In genomic region chr17:56072243-56072642, GRCm38 (mm10) we compare ENCODE assay signal across 20 mouse cellular contexts. TPM values are rescaled to one million over a fixed set of nuclear protein-coding genes. Genes with fewer than 3 reads are reported as not detected.
DNase-seq lines count a peak whose midpoint lies in the region; ATAC-seq lines count a peak whose summit lies in the region.
"Had no signal": no experiment of that assay in that cellular context is flagged by ENCODE, and none has a peak within 500 bp of the region (broad histone marks: within the 10 kb centered on the region; RNA-seq: fewer than 3 reads in every experiment).

No protein-coding gene starts in this region.

- H3K4me1 ChIP-seq in embryonic facial prominence, embryonic 13.5 days = peaks cover 25% of the 10 kb centered on the region
- H3K4me1 ChIP-seq in embryonic facial prominence, embryonic 10.5 days = peaks cover 31% of the 10 kb centered on the region
- peaks cover 12% of the 10 kb centered on the region for H3K4me1 ChIP-seq in midbrain, embryonic 11.5 days (ENCODE audit: control insufficient read depth, insufficient read depth, low read length)
- H3K4me1 ChIP-seq in midbrain, embryonic 15.5 days = peaks cover 19% of the 10 kb centered on the region

- no peak overlapping the region for H3K4me3 ChIP-seq in embryonic facial prominence, embryonic 13.5 days
- H3K4me3 ChIP-seq in embryonic facial prominence, embryonic 10.5 days = no peak overlapping the region
- H3K4me3 ChIP-seq in midbrain, embryonic 11.5 days (ENCODE audit: low read depth, low read length) = no peak overlapping the region
- no peak overlapping the region for H3K4me3 ChIP-seq in midbrain, embryonic 15.5 days
- H3K4me3 ChIP-seq: embryonic facial prominence, embryonic 12.5 days; embryonic facial prominence, embryonic 15.5 days; erythroblast, embryonic 14.5 days; forebrain, embryonic 10.5 days; forebrain, embryonic 12.5 days had no signal

- 88% methylated on average over 5 of the region's 5 CpGs for WGBS in embryonic facial prominence, embryonic 13.5 days
- WGBS in embryonic facial prominence, embryonic 10.5 days = 89% methylated on average over 5 of the region's 5 CpGs
- WGBS in midbrain, embryonic 11.5 days = 92% methylated on average over 5 of the region's 5 CpGs
- whole genome bisulfite sequencing in midbrain, embryonic 15.5 days = 87% methylated on average over 5 of the region's 5 CpGs

- H3K4me2 ChIP-seq in embryonic facial prominence, embryonic 13.5 days = no peak overlapping the region
- H3K4me2 ChIP-seq in midbrain, embryonic 11.5 days = no peak overlapping the region
- H3K4me2 ChIP-seq in midbrain, embryonic 15.5 days = no peak overlapping the region
- H3K4me2 ChIP-seq: embryonic facial prominence, embryonic 12.5 days; embryonic facial prominence, embryonic 15.5 days; forebrain, embryonic 12.5 days had no signal

- no peaks in the 10 kb centered on the region for H3K27me3 ChIP-seq in embryonic facial prominence, embryonic 13.5 days
- H3K27me3 ChIP-seq in embryonic facial prominence, embryonic 10.5 days (replicated peaks; ENCODE audit: low read depth, poor library complexity, severe bottlenecking) = no peaks in the 10 kb centered on the region
- H3K27me3 ChIP-seq in midbrain, embryonic 11.5 days (ENCODE audit: control insufficient read depth, insufficient read depth, low read length) = no peaks in the 10 kb centered on the region
- no peaks in the 10 kb centered on the region for H3K27me3 ChIP-seq in midbrain, embryonic 15.5 days (replicated peaks)
- H3K27me3 ChIP-seq: embryonic facial prominence, embryonic 12.5 days; embryonic facial prominence, embryonic 15.5 days; forebrain, embryonic 12.5 days had no signal

- peak overlapping the region; percentile 53; the same call in 1 of the 2 replicates for H3K9ac ChIP-seq in embryonic facial prominence, embryonic 13.5 days
- H3K9ac ChIP-seq in midbrain, embryonic 11.5 days (ENCODE audit: low read length) = no peak overlapping the region
- no peak overlapping the region for H3K9ac ChIP-seq in midbrain, embryonic 15.5 days
- H3K9ac ChIP-seq: embryonic facial prominence, embryonic 12.5 days; embryonic facial prominence, embryonic 15.5 days; forebrain, embryonic 12.5 days had no signal

- no peak overlapping the region for H3K27ac ChIP-seq in embryonic facial prominence, embryonic 13.5 days
- no peak overlapping the region for H3K27ac ChIP-seq in embryonic facial prominence, embryonic 10.5 days (replicated peaks)
- no peak overlapping the region for H3K27ac ChIP-seq in midbrain, embryonic 11.5 days (ENCODE audit: low read depth, low read length)
- H3K27ac ChIP-seq in midbrain, embryonic 15.5 days = no peak overlapping the region
- H3K27ac ChIP-seq: embryonic facial prominence, embryonic 12.5 days; embryonic facial prominence, embryonic 15.5 days; forebrain, embryonic 10.5 days; forebrain, embryonic 12.5 days had no signal

- ATAC-seq in embryonic facial prominence, embryonic 13.5 days (ENCODE audit: insufficient number of reproducible peaks, insufficient read depth, low FRiP score, low TSS enrichment, low read depth) = no peak
- ATAC-seq in midbrain, embryonic 11.5 days (ENCODE audit: low FRiP score) = no peak
- no peak for ATAC-seq in midbrain, embryonic 15.5 days (replicated peaks)
- ATAC-seq: forebrain, embryonic 14.5 days; forebrain, embryonic 16.5 days had no signal

- no peak for DNase-seq in embryonic facial prominence, embryonic 10.5 days (ENCODE audit: low spot score)
- peak; percentile 79 for DNase-seq in midbrain, embryonic 11.5 days (ENCODE audit: low spot score, missing footprints)
- DNase-seq: adrenal gland, adult 2 months; adrenal gland, postnatal 10 days; adrenal gland, postnatal 25 days; cerebellum, adult 11 months; cerebellum, adult 2 months; cerebellum, adult 9-10 months; cerebellum, postnatal 14 days; cerebellum, postnatal 36 days; embryo, embryonic 11 days had no signal

- H3K36me3 ChIP-seq in embryonic facial prominence, embryonic 13.5 days = peaks cover 59% of the 10 kb centered on the region
- H3K36me3 ChIP-seq in embryonic facial prominence, embryonic 10.5 days (replicated peaks) = peaks cover 62% of the 10 kb centered on the region
- peaks cover 31% of the 10 kb centered on the region for H3K36me3 ChIP-seq in midbrain, embryonic 11.5 days (ENCODE audit: control insufficient read depth, insufficient read depth, low read length)
- H3K36me3 ChIP-seq in midbrain, embryonic 15.5 days (replicated peaks) = peaks cover 52% of the 10 kb centered on the region

- H3K9me3 ChIP-seq in embryonic facial prominence, embryonic 13.5 days = no peaks in the 10 kb centered on the region
- no peaks in the 10 kb centered on the region for H3K9me3 ChIP-seq in embryonic facial prominence, embryonic 10.5 days
- H3K9me3 ChIP-seq in midbrain, embryonic 11.5 days (ENCODE audit: control insufficient read depth, low read length) = no peaks in the 10 kb centered on the region
- H3K9me3 ChIP-seq in midbrain, embryonic 15.5 days = no peaks in the 10 kb centered on the region
- H3K9me3 ChIP-seq: embryonic facial prominence, embryonic 12.5 days; embryonic facial prominence, embryonic 15.5 days; forebrain, embryonic 10.5 days; forebrain, embryonic 12.5 days had no signal

RNA-seq across cellular contexts. Expression of gene Ubxn6, which starts 2.6 kb away (rescaled TPM):
- polyA plus RNA-seq in embryonic facial prominence, embryonic 13.5 days (2015; fragmentation: Nextera tagmentation; extraction: Ambion mirVana) = 47.6 and 51.2 TPM in 2 replicates
- 35.0 and 36.8 TPM in 2 replicates for polyA plus RNA-seq in embryonic facial prominence, embryonic 10.5 days (2016; fragmentation: Nextera tagmentation; extraction: Ambion mirVana)
- 43.2 and 48.4 TPM in 2 replicates for polyA plus RNA-seq in midbrain, embryonic 11.5 days (2014; fragmentation: Nextera tagmentation; extraction: Ambion mirVana)
- polyA plus RNA-seq in midbrain, embryonic 15.5 days (2015; fragmentation: Nextera tagmentation; extraction: Ambion mirVana) = 80.2 and 85.2 TPM in 2 replicates

RNA-seq across cellular contexts. Expression of gene Hdgfl2, which starts 7.2 kb away (rescaled TPM):
- 151 and 155 TPM in 2 replicates for polyA plus RNA-seq in embryonic facial prominence, embryonic 13.5 days (2015; fragmentation: Nextera tagmentation; extraction: Ambion mirVana)
- polyA plus RNA-seq in embryonic facial prominence, embryonic 10.5 days (2016; fragmentation: Nextera tagmentation; extraction: Ambion mirVana) = 195 and 197 TPM in 2 replicates
- 104 and 121 TPM in 2 replicates for polyA plus RNA-seq in midbrain, embryonic 11.5 days (2014; fragmentation: Nextera tagmentation; extraction: Ambion mirVana)
- polyA plus RNA-seq in midbrain, embryonic 15.5 days (2015; fragmentation: Nextera tagmentation; extraction: Ambion mirVana) = 162 and 164 TPM in 2 replicates

RNA-seq across cellular contexts. Expression of gene Chaf1a, which starts 32.0 kb away (rescaled TPM):
- polyA plus RNA-seq in embryonic facial prominence, embryonic 13.5 days (2015; fragmentation: Nextera tagmentation; extraction: Ambion mirVana) = 25.8 and 34.8 TPM in 2 replicates
- polyA plus RNA-seq in embryonic facial prominence, embryonic 10.5 days (2016; fragmentation: Nextera tagmentation; extraction: Ambion mirVana) = 50.7 and 52.3 TPM in 2 replicates
- 20.7 and 24.7 TPM in 2 replicates for polyA plus RNA-seq in midbrain, embryonic 11.5 days (2014; fragmentation: Nextera tagmentation; extraction: Ambion mirVana)
- 5.0 and 5.5 TPM in 2 replicates for polyA plus RNA-seq in midbrain, embryonic 15.5 days (2015; fragmentation: Nextera tagmentation; extraction: Ambion mirVana)

RNA-seq across cellular contexts. Expression of gene Sh3gl1, which starts 35.8 kb away (rescaled TPM):
- polyA plus RNA-seq in embryonic facial prominence, embryonic 13.5 days (2015; fragmentation: Nextera tagmentation; extraction: Ambion mirVana) = 175 and 185 TPM in 2 replicates
- 170 and 173 TPM in 2 replicates for polyA plus RNA-seq in embryonic facial prominence, embryonic 10.5 days (2016; fragmentation: Nextera tagmentation; extraction: Ambion mirVana)
- polyA plus RNA-seq in midbrain, embryonic 11.5 days (2014; fragmentation: Nextera tagmentation; extraction: Ambion mirVana) = 106 and 118 TPM in 2 replicates
- polyA plus RNA-seq in midbrain, embryonic 15.5 days (2015; fragmentation: Nextera tagmentation; extraction: Ambion mirVana) = 117 and 119 TPM in 2 replicates

RNA-seq across cellular contexts. Expression of gene Plin4, which starts 37.4 kb away (rescaled TPM):
- 0.07 and 0.10 TPM in 2 replicates for polyA plus RNA-seq in embryonic facial prominence, embryonic 13.5 days (2015; fragmentation: Nextera tagmentation; extraction: Ambion mirVana)
- polyA plus RNA-seq in embryonic facial prominence, embryonic 10.5 days (2016; fragmentation: Nextera tagmentation; extraction: Ambion mirVana) = 0.05 TPM in 2 replicates
- polyA plus RNA-seq in midbrain, embryonic 11.5 days (2014; fragmentation: Nextera tagmentation; extraction: Ambion mirVana) = 0.05 and 0.07 TPM in 2 replicates
- 0.13 and 0.15 TPM in 2 replicates for polyA plus RNA-seq in midbrain, embryonic 15.5 days (2015; fragmentation: Nextera tagmentation; extraction: Ambion mirVana)
- polyA plus RNA-seq: erythroblast, embryonic 14.5 days had no signal
